Mouse (Mus musculus): Measurements from ENCODE around the gene Vmo1. TPM values are rescaled to one million over a fixed set of nuclear protein-coding genes. Genes with fewer than 3 reads are reported as not detected.

Gene Vmo1
- polyA plus RNA-seq, 1 experiment, result not detected

GRCm38 (mm10) chr11:70511825-70512224, 2.6 kb downstream of the Vmo1 start:
- Histone ChIP-seq H3K9me3 (ENCODE audit: control insufficient read depth, low read length) (no peaks in the 10 kb centered on the region), H3K27me3 (ENCODE audit: control insufficient read depth) (peaks cover 27% of the 10 kb centered on the region), H3K36me3 (ENCODE audit: control insufficient read depth) (no peaks in the 10 kb centered on the region), H3K4me1 (ENCODE audit: control insufficient read depth) (no peaks in the 10 kb centered on the region), H3K4me3 (replicated peaks) (no peak overlapping the region)
- TF ChIP-seq GATA1 (IDR thresholded peaks at IDR 0.05; ENCODE audit: low read length), result no peak
- no peak for TF ChIP-seq TAL1 (IDR thresholded peaks at IDR 0.05; ENCODE audit: low read length)

- H3K9me3 ChIP-seq (ENCODE audit: control insufficient read depth, low read length), result no peaks in the 10 kb centered on the region
- H3K4me1 ChIP-seq (ENCODE audit: control insufficient read depth), result no peaks in the 10 kb centered on the region
- H3K27me3 ChIP-seq (ENCODE audit: control insufficient read depth), result peaks cover 27% of the 10 kb centered on the region
- H3K4me3 ChIP-seq (replicated peaks), result no peak overlapping the region
- H3K36me3 ChIP-seq (ENCODE audit: control insufficient read depth), result no peaks in the 10 kb centered on the region
- no peak for TF ChIP-seq TAL1 (IDR thresholded peaks at IDR 0.05; ENCODE audit: low read length)
- no peak for TF ChIP-seq GATA1 (IDR thresholded peaks at IDR 0.05; ENCODE audit: low read length)
These were observed 3.2 kb downstream of the Vmo1 start for GRCm38 (mm10) chr11:70511242-70511641.

- Histone ChIP-seq H3K9me3 (ENCODE audit: control insufficient read depth, low read length) (no peaks in the 10 kb centered on the region), H3K4me1 (ENCODE audit: control insufficient read depth) (peaks cover 10% of the 10 kb centered on the region), H3K4me3 (replicated peaks) (no peak overlapping the region), H3K36me3 (ENCODE audit: control insufficient read depth) (no peaks in the 10 kb centered on the region), H3K27me3 (ENCODE audit: control insufficient read depth) (peaks cover 27% of the 10 kb centered on the region)
- TF ChIP-seq GATA1 (IDR thresholded peaks at IDR 0.05; ENCODE audit: low read length), result no peak
- TF ChIP-seq TAL1 (IDR thresholded peaks at IDR 0.05; ENCODE audit: low read length), result no peak
These were observed 4.5 kb downstream of the Vmo1 start for GRCm38 (mm10) chr11:70509753-70510564.

DNA sequence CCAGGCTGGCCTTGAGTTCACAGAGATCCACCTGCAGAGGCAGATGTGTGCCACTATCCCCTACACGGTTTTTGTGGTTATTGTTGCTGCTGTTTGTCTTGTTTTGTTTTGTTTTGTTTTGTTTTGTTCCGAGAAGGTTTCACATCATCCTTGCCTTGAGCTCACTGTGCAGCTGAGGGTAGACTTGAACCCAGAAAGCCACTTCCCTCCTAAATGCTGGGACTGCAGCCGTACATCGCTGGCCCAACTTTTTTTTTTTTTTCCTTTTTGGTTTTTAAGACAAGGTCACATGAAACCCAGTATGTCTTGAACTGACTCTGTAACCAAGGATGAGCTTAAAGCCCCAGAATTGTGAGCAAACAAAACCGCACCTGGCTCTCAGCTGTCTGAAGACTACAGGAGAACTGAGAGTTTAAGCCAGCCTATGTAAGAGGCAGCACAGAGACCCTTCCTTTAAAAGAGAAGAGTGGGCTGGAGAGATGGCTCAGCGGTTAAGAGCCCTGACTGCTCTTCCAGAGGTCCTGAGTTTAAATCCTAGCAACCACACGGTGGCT, 7.4 kb downstream of the Vmo1 start:
- TF ChIP-seq GATA1 (IDR thresholded peaks at IDR 0.05; ENCODE audit: low read length) (no peak), TAL1 (IDR thresholded peaks at IDR 0.05; ENCODE audit: low read length) (no peak)
- peaks cover 25% of the 10 kb centered on the region for H3K27me3 ChIP-seq (ENCODE audit: control insufficient read depth)

GRCm38 (mm10) chr11:70506385-70506784, 8.0 kb downstream of the Vmo1 start:
- H3K4me3 ChIP-seq (replicated peaks), result no peak overlapping the region
- no peaks in the 10 kb centered on the region for H3K9me3 ChIP-seq (ENCODE audit: control insufficient read depth, low read length)
- TF ChIP-seq GATA1 (IDR thresholded peaks at IDR 0.05; ENCODE audit: low read length) (no peak), TAL1 (IDR thresholded peaks at IDR 0.05; ENCODE audit: low read length) (no peak)
- H3K27me3 ChIP-seq (ENCODE audit: control insufficient read depth), result peaks cover 25% of the 10 kb centered on the region
- peaks cover 12% of the 10 kb centered on the region for H3K4me1 ChIP-seq (ENCODE audit: control insufficient read depth)
- no peaks in the 10 kb centered on the region for H3K36me3 ChIP-seq (ENCODE audit: control insufficient read depth)

More for the DNA sequence above, 7.4 kb downstream of the Vmo1 start:
- Histone ChIP-seq H3K4me1 (ENCODE audit: control insufficient read depth) (peaks cover 12% of the 10 kb centered on the region), H3K4me3 (replicated peaks) (no peak overlapping the region), H3K9me3 (ENCODE audit: control insufficient read depth, low read length) (no peaks in the 10 kb centered on the region), H3K36me3 (ENCODE audit: control insufficient read depth) (no peaks in the 10 kb centered on the region)

- no peak within 1 kb of the TSS for H3K4me3 ChIP-seq (replicated peaks)
These were observed 9.4 kb downstream of the Vmo1 start, which contains the start of gene Tm4sf5 for GRCm38 (mm10) chr11:70504970-70505369. Gene Tm4sf5, plus strand, starts transcription at chr11:70505244.

GRCm38 (mm10) chr11:70502018-70502417, 12.4 kb downstream of the Vmo1 start:
- Histone ChIP-seq H3K4me1 (ENCODE audit: control insufficient read depth) (peaks cover 12% of the 10 kb centered on the region), H3K36me3 (ENCODE audit: control insufficient read depth) (no peaks in the 10 kb centered on the region), H3K9me3 (ENCODE audit: control insufficient read depth, low read length) (no peaks in the 10 kb centered on the region), H3K27me3 (ENCODE audit: control insufficient read depth) (no peaks in the 10 kb centered on the region), H3K4me3 (replicated peaks) (no peak overlapping the region)
- TF ChIP-seq GATA1 (IDR thresholded peaks at IDR 0.05; ENCODE audit: low read length) (no peak), TAL1 (IDR thresholded peaks at IDR 0.05; ENCODE audit: low read length) (no peak)

More at GRCm38 (mm10) chr11:70504970-70505369, 9.4 kb downstream of the Vmo1 start, which contains the start of gene Tm4sf5:
- no peak for TF ChIP-seq GATA1 (IDR thresholded peaks at IDR 0.05; ENCODE audit: low read length)
- no peak for TF ChIP-seq TAL1 (IDR thresholded peaks at IDR 0.05; ENCODE audit: low read length)
- Histone ChIP-seq H3K27me3 (ENCODE audit: control insufficient read depth) (peaks cover 14% of the 10 kb centered on the region), H3K4me1 (ENCODE audit: control insufficient read depth) (peaks cover 12% of the 10 kb centered on the region), H3K36me3 (ENCODE audit: control insufficient read depth) (no peaks in the 10 kb centered on the region), H3K9me3 (ENCODE audit: control insufficient read depth, low read length) (no peaks in the 10 kb centered on the region)

GRCm38 (mm10) chr11:70500476-70500812, 14.0 kb downstream of the Vmo1 start:
- Histone ChIP-seq H3K36me3 (ENCODE audit: control insufficient read depth) (no peaks in the 10 kb centered on the region), H3K27me3 (ENCODE audit: control insufficient read depth) (no peaks in the 10 kb centered on the region), H3K4me1 (ENCODE audit: control insufficient read depth) (peaks cover 8% of the 10 kb centered on the region), H3K4me3 (replicated peaks) (no peak overlapping the region), H3K9me3 (ENCODE audit: control insufficient read depth, low read length) (no peaks in the 10 kb centered on the region)
- TF ChIP-seq GATA1 (IDR thresholded peaks at IDR 0.05; ENCODE audit: low read length), result no peak
- TF ChIP-seq TAL1 (IDR thresholded peaks at IDR 0.05; ENCODE audit: low read length), result no peak

All from erythroblast, embryonic 14.5 days (primary cell).